Mouse (Mus musculus): ENCODE data around the gene Sik1. TPM values are rescaled to one million over a fixed set of nuclear protein-coding genes. Genes with fewer than 3 reads are reported as not detected.

Gene Sik1
- 12.3 and 15.3 TPM in 2 replicates for polyA plus RNA-seq (2012; rRNA removed; ENCODE audit: low replicate concordance)

GRCm38 (mm10) chr17:31855597-31856518 is at the start of gene Sik1:
TSS of gene Sik1 (minus strand) at chr17:31855804.

Other genes starting within 250 kb of the Sik1 start
- 1.2 and 14.4 TPM in 2 replicates for gene Cbs, start 218.6 kb downstream of the Sik1 start, polyA plus RNA-seq (2012; rRNA removed; ENCODE audit: low replicate concordance)
- 8.9 and 12.8 TPM in 2 replicates for gene U2af1, start 196.9 kb downstream of the Sik1 start, polyA plus RNA-seq (2012; rRNA removed; ENCODE audit: low replicate concordance)
- not detected in 2 replicates for gene Cryaa, start 178.0 kb downstream of the Sik1 start, polyA plus RNA-seq (2012; rRNA removed; ENCODE audit: low replicate concordance)
- gene Rrp1b, start 180.3 kb upstream of the Sik1 start, polyA plus RNA-seq (2012; rRNA removed; ENCODE audit: low replicate concordance), result 3.7 and 10.3 TPM in 2 replicates
- 0.18 and 0.38 TPM in 2 replicates for gene Hsf2bp, start 180.5 kb upstream of the Sik1 start, polyA plus RNA-seq (2012; rRNA removed; ENCODE audit: low replicate concordance)

All from duodenum, adult 2 months (tissue).